Mouse (Mus musculus) liver, adult 2 months (tissue): Measurements from ENCODE around the gene D11Wsu47e.

ENCODE experiments used
- CTCF ChIP-seq: fragments of 200-500 bp; IDR thresholded peaks from 2 replicates; pipeline ENCODE4 v1.5.1; 2011; ENCODE audit warnings: low read depth, low read length, control low read depth
- POLR2A ChIP-seq: fragments of 200-500 bp; IDR thresholded peaks from 2 replicates; pipeline ENCODE4 v1.6.1; 2011; ENCODE audit warnings: low read length, control low read depth; ENCODE audit not compliant: insufficient read depth; ENCODE audit errors: extremely low read depth

DNA sequence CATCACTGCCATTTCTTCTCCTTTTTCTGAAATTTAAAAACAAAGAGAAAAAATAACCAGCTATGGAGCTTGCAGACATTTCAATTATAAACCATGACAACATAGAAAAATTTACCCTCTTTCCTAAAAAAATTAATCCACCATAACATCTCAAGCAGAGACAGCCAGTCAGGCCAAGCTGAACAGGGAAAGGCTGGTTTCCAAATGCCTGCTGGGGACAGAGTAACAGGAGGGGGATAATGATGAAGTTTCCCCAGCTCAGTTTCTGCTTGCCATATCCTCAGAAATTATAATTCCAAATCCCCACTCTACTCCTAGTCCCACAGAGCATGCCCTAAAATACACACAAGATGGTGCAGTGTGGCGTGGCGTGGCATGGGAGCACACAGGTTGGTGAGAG is 6.8 kb upstream of the D11Wsu47e start:
- TF ChIP-seq CTCF (no peak), POLR2A (no peak)
